Mouse (Mus musculus) kidney, postnatal 25 days (tissue): ENCODE data around the gene Zdhhc16.

ENCODE experiments used
- DNase-seq, 2 experiments: peaks; one replicate each; pipeline ENCODE4 v3.0.0; 2021; ENCODE audit warnings: mixed read lengths in 2 of 2

The Zdhhc16 gene

GRCm38 (mm10) chr19:41989810-41990209 is 56.5 kb downstream of the Zdhhc16 start:
- DNase-seq = peak in 1 of 2 experiments; percentile 38

DNA sequence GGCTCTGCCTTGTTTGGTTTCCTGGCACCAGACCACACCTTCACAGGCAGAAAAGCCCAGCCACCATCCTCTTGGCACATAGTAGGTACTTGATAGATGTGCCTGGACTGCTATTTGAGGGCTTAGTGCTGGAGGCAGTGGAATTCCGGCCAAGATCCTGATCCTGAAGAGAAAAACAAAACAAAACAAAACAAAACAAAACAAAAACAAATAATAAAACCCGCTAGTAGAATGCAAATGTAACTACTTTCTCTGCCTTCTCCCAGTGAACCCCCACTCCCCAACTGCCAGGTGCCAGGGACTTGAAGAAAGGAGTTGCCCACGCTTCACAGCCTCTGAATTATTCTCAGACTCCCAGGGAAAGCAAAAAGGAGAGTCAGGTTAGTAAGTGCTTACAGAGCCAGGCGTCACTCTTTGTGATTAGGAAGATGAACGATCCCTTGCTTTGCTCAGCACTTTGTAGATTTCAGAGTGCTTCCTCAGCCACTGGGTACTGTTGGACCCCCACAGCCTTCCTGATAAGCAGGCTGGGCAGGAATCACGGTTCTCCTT is 58.7 kb downstream of the Zdhhc16 start:
- DNase-seq = peak in 1 of 2 experiments; percentile 21

DNA sequence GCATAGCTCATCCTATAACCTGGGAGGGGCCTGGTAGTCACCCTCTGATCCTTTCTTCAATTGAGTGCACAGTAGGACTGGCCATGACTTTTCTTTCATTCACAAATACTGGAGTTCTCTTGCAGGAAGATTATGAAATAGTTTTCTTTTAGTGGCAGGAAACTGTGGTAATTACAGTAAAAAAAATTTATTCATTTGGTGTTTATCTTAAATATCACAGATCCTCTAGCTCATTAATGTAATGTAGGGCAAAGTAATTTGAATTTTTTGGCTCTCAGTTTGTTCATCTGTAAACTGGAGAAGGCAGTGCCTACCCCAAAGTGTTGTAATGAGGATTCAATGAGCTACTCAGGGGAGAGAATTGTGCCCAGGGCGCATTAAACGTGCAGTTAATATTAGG is 59.7 kb downstream of the Zdhhc16 start:
- DNase-seq = no peak

DNA sequence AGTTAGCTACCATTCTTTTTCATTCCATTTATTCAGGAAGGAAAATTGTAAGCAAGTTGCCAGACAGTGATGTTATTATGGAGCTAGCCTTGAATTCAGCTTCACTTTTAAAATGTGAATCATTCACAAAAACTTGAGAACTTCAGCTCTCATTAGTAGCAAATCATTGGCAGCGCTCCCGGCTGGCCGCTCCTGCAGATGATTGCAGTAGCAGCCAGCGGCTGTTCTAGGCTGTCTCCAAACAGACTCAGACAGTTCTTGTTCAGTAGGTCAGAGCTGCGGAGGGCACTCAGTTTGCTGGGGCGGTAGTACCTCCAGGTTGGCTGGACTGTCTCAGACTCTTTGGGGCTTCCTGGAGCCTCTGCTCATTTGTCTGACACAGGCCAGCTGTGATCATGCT is 60.2 kb downstream of the Zdhhc16 start:
- peak; percentile 92 to 94 for DNase-seq
